Mouse (Mus musculus) retina, adult 2 months (tissue): Measurements from ENCODE around the gene Mef2d.
A peak's percentile ranks its signal among the peaks of the same experiment; 100 is the strongest.

Experiments
- DNase-seq: peaks from one replicate; pipeline ENCODE4 v3.0.0-alpha.2; 2012; ENCODE audit warnings: low read depth, low spot score

Gene Mef2d

DNA sequence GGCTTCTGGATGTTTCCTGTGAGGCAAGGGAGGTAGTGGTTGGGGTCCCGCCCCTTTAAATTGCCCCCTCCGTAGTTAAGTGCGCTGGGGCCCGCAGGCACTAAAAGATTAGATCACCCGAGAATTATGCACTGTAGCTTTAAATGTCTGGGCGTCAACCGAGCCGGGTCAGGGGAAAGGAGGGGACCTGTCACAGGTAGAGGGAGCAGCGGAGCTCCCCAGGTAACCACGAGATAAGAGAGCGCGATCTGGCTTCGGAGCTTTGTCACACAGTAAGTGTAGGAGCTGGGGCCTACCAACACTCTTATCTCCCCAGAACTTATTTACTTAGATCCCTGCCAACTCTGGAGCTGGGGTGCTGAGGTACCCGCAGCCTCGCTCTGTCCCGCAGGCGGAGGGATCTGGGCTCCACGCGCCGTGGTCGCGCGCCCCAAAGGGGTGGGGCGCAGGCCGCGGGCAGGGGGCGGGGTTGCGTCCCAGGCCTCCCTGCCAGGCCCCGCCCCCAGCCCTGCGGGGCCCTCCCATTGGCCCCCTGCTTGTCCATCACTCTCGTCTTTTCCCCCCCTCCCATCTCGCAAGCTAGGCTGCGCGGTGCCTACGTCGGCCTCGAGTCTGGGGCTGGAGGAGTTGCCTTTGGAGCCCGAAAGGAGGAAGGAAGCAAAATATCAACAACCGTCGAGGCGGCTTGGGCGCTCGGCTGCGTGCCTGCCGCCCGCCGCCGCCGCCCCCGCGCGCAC, at the start of gene Mef2d:
TSS of gene Mef2d (plus strand) at position 586 of the 737 bp plus-strand sequence.
- peak; percentile 97 for DNase-seq

DNA sequence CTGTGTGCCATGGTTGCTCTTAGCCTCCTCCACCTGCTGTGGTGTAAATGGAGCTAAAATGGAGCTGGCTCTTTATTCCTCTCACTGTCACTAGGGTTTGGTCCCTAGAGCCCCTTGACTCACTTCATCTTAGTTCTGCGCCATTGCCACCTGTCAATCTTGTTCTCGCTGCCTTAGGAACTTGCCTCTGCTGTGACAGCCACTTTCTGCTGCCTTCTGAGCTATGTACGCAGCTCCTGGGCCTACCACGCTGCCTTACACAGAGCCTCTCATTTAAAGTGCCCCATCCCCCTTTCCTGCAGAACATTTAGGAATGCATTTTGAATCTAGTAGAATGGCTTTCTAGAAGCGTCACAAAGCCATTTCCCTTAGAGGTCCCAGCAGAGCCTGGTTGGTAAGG, 48.0 kb upstream of the Mef2d start:
- DNase-seq: no peak

DNA sequence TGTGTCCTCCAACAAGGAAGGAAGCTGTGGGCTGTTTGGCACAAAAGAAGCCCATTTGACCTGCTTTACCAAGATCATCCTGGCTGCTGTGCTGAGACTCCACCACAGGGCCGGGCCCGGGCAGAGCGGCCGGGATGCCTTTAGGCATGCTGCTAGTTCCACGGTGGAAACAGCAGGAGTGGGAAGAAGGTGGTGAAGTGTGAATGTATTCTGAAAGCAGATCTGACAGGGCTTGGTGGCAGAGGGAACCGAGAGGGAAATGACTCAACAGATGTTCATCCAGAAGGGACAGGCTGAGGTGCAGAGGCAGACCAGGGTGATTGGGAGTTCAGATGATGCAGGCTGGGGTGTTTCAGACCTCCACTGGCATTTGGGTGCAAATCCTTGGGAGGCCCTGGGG, 44.5 kb upstream of the Mef2d start:
- DNase-seq: no peak

DNA sequence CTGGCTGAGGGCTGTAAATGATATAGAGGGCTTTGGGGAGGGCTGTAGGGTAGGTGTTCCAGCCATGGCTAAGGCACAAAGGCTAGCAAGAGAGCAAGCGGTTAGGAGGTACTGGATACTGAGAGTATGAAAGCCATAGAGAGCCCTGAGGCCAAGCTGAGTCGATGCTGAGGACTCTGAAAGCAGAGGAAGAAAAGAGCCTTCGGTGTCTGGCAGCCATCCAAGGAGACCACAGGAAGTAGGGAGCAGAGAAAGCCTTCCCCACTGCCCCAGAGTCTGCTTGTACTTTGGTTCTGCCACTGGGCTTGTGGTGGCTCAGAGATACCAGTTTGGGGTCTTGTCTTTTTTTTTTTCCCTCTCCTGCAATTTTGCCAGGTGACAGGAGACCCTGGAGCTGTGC, 41.9 kb upstream of the Mef2d start:
- DNase-seq: no peak

DNA sequence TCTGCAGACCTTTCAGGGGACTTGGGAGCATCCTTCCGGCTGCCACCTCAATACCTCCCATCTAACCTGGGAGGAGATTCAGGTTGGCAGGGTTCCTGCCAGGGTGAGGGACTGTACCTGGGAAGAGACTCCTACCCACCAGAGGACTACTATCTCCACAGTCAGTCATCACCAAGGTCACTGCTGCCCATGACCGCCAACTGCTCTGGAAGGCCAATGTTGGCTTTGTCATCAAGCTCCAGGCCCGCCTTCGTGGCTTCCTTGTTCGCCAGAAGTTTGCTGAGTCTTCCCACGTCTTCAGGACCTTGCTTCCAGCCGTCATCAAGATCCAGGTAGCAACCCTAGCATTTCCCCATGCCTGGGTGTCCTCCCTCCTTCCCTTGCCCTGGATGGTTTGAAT, 40.4 kb upstream of the Mef2d start:
- no peak for DNase-seq

DNA sequence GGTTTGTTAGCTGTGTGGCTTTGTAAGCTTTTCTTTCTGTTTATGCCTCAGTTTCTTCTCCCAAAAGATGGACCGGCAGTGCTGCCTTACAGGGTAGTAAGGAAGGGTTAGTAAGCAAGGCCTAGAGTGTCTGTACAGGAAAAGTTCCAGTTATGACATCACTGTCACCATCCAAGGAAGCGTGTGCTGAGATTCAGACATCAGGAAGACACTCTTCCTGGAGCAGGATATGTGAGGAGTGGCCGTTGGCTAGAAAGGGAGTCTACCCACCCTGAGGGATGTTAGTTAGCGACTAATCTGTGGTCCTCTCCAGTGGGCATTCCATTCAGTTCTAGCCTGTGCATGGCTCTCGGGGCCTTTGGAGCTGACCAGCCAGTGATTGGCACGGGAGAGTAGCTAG, 40.0 kb upstream of the Mef2d start:
- DNase-seq: no peak

DNA sequence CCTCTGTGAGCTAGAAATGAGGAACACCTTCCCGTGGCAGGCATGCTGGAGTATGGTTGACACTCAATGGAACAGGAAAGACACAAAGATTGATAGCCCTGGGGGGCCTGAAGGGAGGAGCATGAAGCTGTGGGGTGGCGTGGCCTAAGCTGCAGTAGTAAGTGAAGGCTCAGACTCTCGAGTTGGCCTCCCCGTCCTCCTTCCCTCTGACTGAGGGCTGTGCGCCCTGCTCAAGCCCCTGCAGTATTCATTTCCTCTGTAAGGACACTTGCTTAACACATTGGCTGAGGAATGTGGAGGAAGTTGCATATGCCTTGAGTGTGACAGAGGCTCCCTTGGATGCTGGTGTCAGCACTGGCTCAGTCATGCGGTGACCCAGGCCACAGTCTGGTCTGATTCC, 39.6 kb upstream of the Mef2d start:
- no peak for DNase-seq

DNA sequence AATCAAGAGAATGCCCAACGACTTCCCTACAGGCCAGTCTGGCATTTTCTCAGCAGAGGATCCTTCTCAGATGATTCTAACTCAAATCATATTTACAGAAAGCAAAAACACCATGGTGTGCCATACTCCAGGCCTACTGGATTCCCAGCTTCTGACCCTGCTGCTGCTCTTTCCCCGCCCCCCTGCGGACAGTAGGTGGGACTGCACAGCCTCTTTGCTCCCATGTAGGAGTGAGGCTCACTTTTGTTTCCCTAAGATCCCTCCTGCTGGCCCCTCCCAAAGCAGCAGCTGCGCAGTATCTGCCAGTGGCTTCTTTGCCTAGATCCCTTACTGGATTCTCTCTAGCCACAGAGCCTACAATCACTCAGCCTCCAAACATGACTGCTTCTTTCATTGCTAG, 36.0 kb upstream of the Mef2d start:
- no peak for DNase-seq

DNA sequence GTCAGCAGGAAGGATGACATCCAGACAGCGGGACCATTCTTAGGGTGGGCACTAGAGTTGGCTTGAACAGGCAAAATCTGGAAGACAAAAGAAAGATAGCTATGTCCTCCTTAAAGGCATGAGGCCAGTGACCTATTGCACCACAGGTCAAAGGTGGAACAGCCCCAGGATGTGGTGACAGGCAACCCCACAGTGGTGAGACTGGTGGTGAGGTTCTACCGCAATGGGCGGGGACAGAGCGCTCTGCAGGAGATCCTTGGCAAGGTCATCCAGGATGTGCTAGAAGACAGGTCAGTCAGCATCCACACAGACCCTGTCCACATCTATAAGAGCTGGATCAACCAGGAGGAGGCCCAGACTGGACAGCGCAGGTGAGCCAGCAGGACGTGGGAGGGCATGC, 33.0 kb upstream of the Mef2d start:
- DNase-seq: no peak

DNA sequence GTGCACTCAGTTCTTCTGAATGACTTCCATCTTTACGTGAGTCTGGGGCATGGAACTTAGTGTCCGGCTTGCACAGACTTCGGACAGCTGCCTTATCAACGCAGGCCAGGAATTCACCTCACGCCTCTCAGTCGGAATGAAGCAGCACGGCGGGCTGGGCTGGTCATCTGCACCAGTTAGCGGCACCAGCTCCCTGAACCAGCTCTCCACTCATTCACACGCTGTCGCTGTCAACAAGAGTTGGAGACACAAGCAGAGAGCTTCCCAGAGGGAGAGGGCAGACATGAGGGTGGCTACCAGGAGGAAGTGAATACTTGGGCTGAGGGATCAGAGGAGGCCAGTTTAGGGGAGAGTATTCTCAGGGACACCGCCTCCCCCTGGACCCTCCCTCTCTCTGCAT, 27.8 kb upstream of the Mef2d start:
- no peak for DNase-seq

DNA sequence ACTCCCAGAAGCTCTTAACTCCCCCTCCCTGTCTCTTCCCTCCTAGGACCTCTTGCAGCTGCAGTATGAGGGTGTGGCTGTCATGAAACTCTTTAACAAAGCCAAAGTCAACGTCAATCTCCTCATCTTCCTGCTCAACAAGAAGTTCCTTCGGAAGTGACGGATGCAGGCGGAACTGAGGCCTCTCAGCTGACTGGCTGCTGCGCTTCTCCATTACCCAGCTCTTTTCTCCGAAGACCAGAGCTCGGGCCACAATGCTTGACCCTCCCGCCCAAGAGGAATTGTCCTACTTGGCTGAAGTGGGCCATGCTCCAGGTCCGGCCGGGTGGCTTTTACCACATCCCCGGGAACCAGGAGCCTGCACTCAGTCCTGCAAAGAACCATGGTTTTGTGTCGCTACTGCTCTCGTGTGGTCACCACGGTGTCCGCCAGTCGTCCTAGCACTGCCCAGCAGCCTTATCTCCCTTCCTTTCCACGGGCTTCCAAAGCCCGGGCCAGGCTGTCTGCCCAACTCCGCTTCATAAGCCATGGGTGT, 22.0 kb upstream of the Mef2d start:
- no peak for DNase-seq

DNA sequence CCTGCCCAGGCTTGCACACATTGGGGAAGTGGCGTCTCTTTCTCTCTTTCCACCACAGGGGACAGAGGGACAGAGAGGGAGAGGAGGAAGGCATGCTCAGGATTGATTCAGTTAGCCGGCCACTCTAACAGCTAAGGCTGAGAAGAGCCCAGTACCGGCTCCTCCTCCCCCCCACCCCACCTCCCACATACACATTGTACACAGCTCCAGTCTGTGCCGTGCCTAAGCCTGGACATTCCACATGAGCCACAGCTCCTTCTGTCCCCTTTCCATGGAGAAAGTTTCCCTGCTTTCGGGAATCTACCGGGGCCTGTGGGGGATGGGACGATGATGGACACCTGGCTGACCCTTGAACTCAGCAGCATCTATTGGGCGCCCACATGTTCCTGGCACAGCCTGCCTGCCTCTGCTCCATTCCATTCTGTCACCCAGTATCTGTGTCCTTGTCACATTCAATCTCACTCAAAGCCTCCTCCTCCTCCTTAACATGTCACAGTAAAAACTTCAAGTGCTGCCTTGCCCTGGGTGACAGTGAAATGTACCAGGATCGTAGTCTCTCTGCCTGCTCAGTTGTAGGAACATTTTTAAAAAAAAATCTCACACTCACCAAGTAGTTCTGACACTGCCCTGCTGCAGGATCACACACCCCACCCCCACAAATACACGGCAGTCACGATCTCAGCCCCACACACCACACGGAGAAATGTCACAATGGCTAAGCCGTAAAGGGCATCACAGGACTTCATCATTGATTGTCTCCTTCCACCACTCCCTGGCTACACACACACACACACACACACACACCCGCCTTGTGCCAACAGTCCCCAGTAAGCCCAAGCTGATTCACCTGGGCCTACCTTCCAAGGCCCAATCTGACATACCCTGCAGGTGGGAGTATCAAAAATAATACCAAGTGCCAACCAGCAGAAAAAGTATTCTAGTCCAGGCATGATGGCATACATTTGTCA, 20.7 kb upstream of the Mef2d start:
- no peak for DNase-seq

DNA sequence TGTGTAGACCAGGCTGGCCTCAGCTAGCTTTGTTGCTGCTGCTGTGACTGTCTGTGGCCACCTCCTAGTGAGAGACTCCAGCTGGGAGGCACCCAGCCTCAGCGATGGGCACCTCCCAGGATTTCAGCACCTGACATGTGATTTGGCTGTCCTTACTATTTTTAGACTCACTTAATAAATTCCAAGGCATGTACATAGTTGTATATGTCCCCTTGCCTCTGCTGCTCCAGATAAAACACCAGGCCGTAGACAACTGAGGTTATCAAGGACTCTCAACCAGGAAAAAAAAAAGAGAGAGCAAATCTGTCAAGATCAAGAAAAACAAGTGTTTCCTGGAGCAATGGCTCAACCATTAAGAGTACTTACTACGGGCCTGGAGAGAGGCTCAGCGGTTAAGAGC, 17.0 kb upstream of the Mef2d start:
- DNase-seq: no peak

DNA sequence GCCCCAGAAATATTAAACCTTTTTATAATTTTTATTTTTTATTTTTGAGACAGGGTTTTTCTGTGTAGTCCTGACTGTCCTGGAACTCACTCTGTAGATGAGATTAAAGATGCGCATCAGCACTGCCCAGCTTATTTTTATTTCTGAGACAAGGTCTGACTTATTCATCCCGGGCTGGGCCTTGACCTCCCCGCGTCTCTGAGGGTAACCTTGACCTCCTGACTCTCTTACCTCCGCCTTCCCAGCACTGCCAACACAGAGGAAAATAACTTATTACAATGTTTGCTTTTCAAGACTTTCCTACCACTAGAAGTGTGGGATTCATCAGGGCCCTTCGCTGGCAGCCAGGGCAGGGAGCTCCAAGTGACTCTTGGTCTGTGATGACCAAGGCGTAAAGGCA, 16.0 kb upstream of the Mef2d start:
- no peak for DNase-seq

DNA sequence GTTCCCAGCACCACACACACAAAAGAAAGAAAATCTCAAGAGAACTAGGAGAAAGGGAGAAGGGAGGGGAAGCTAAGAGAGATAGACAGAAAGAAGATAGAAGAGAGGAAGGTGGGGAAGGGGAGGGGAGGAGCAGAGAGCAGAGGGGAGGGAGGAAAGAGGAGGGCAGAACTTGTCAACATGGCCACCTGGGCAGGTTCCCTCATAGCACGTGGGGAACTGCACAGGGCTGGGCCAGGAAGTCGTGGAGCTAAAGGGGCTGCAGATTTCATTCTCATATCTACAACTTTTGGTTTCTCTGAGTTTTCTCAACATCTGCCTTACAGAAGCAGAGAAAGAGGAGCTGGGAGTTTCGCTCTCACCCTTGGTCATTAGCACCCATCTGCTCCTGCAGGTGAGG, 14.5 kb upstream of the Mef2d start:
- DNase-seq: no peak

DNA sequence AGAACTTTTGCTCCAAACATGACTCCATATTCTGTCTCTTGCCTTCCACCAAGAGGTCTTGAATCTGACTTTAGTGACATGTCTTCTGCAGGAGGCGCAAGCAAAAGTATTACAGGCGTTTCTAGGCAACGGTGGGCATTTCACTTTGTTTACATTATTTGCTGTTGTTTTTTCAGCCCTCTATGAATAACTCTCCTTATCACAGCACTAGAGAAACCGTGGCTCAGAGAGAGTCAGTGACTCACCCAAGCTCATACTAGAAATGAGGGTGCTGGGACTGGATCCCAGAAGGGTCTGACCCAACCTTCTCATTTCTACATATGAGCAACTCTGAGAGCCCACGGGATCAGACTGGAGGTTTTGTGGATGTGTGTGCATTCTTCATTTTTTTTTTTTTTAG, 14.1 kb upstream of the Mef2d start:
- no peak for DNase-seq

DNA sequence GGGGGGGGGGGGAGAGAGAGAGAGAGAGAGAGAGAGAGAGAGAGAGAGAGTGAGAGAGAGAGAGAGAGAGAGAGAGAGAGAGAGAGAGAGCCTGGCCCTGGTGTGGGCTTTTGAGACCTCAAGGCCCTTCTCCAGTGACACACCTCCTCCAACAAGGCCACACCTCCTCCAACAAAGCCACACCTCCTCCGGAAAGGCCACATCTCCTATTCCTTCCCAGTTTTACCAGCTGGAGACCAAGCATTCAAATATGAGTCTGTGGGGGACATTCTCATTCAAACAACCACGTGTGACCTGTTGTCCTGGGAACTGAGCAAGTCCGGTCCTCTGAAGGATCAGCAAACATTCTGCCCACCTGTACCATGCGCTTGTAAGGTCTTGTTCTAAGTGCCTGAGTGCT, 13.2 kb upstream of the Mef2d start:
- DNase-seq: no peak

DNA sequence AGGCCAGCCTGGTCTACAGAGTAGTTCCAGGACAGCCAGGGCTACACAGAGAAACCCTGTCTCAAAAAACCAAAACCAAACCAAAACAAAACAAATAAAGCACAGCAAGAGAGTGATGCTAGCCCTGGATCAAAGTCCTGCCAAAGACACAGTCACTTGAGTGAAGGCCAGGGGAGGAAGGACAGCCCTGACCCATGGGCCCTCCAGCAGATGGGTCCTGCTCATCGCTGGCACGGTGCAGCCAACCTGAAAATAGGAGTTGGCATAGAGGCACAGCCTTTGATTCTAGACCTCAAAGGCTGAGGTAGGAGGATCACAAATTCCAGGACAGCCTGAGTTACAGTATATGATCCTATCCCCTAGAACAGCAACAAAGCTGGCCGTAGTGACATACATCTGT, 11.1 kb upstream of the Mef2d start:
- DNase-seq: no peak

DNA sequence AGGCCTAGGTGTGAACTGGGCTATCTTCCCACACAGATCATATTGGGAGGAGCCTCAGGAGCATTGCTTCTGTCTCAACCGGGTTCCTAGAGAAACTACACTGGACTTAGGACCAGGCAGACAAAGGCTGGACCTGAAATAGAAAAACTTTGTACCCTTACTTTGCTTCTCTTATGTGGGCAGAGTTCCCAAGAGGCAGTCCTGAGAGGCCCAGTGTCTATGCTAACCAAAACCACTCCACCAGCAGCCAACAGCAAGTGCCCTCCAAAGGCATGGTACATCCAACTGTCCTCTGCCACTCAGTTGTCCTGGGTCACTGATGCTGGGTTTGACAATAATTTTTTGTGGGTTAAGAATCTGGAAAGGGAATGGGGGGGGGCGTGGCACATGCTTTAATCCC, 9.7 kb upstream of the Mef2d start:
- DNase-seq: no peak

DNA sequence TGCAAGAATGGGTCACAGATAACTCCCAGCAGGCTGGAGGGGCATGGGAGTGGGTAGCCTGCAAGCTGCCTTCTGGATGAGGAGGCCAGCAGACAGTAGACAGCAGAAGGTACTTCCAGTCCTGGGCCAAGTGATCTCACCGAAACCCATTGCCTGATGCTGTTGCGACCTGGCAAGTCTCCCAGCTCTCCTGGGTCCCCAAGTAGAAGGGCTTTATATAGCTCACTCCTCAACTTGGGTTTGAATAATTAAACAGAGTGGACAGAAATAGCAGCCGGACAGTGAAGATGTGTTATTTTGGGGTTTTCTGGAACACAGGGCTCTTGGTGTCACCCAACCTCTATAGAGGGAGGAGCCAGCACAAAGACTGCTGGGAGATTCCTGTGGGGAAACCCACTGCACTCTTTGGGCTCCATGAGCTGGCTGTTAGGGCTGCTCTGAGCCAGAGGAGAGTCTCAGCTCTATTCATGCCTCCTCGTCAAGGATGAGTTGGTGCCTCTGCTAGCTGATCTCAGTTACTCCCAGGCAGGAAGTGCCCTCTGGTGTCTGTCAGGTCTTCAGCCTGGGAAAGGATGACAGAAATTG, 8.9 kb upstream of the Mef2d start:
- DNase-seq: no peak

DNA sequence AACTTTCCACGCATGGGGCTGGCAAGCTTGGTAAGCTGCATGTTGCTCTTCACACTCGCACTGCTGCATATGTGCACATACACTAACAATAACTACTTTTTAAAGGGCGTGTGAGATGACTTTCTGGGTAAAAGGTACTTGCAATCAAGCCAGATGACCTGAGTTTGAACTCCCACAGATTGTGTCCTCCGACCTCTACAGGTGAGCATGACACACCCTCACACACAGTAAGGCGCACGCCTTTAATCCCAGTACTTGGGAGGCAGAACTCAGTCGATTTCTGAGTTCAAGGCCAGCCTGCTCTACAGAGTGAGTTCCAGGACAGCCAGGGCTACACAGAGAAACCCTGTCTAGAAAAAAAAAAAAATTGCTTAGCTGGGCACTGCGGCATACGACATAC, 5.8 kb upstream of the Mef2d start:
- no peak for DNase-seq

DNA sequence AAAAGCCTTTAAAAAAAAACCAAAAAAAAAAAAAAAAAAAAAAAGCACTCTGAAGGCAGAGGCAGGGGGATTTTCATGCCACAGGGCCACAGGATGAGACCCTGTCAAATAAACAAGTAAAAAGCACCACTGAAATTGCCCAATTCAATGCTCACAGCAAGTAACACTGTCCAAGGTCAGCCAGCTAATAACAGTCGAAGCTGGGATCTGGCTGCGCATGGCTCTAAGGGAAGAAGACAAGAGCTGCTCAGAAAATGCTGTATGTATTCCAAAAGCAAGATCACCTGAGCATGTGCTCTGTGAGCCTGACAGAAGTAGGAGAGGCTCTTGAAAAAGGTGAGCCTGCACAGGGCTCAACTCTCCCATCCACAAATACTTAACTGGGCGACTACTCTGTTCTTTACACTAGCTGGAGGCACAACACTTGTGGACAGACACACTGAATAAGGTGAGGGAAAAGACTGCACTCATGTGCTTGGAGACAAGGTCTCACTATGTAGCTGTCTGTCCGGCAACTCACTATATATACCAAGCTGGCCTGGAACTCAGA, 5.2 kb upstream of the Mef2d start:
- DNase-seq: no peak
